Mouse (Mus musculus) G1E (cell line): ENCODE data around the gene Itgb3bp.

Experiments used
- CTCF ChIP-seq: IDR thresholded peaks from 2 replicates; pipeline ENCODE4 v1.5.1; 2012; ENCODE audit warnings: low read depth, low read length, inconsistent platforms, mixed read lengths
- GATA1 ChIP-seq: IDR thresholded peaks from 2 replicates; pipeline ENCODE4 v1.6.1; 2012; ENCODE audit warnings: borderline replicate concordance, low read length, inconsistent platforms, mixed read lengths
- GATA2 ChIP-seq: IDR thresholded peaks from 2 replicates; pipeline ENCODE4 v1.6.1; 2012; ENCODE audit warnings: low read depth, low read length, inconsistent platforms, borderline replicate concordance
- POLR2AphosphoS5 ChIP-seq: IDR thresholded peaks from 2 replicates; pipeline ENCODE4 v1.6.1; 2012; ENCODE audit warnings: low read depth, low read length, inconsistent platforms; ENCODE audit not compliant: insufficient replicate concordance
- TAL1 ChIP-seq: conservative IDR thresholded peaks from 2 replicates; pipeline ENCODE4 v1.6.1; 2012; ENCODE audit warnings: low read depth, low read length, inconsistent platforms, mixed read lengths

DNA sequence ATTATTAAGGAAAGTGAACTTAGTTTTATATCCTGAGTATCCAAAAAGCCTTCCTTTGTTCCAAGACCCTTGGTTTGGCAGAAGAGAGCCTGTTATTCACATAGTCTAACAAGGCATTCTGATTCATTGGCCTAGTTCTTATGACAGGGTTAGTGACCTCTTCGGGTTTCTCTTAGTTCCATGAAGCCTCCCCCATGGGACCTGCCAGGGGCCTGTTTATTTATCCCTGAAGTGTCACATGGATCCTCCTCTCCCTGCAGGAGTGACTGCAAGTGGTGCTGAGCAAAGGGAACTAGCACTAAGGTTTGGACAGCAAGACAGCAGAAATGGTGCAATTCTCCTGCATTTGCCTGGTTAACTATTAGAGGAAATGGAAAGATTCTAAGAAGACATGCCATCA, 156.6 kb downstream of the Itgb3bp start:
- TF ChIP-seq GATA1 = no peak
- no peak for TF ChIP-seq CTCF
- no peak for TF ChIP-seq TAL1
- TF ChIP-seq POLR2AphosphoS5 = no peak
- no peak for TF ChIP-seq GATA2
